Mouse (Mus musculus): ENCODE measurements around the gene Krtap2-4. TPM values are rescaled to one million over a fixed set of nuclear protein-coding genes. Genes with fewer than 3 reads are reported as not detected.
"Not testable (repeated sequence)": the region's sequence is repeated elsewhere in the genome, so short reads cannot be mapped to it uniquely, and the experiment has no call there.

The Krtap2-4 gene
- total RNA-seq (2021): not detected
- long read RNA-seq, experiment 1: 0 reads
- long read RNA-seq, experiment 2: 0 reads

DNA sequence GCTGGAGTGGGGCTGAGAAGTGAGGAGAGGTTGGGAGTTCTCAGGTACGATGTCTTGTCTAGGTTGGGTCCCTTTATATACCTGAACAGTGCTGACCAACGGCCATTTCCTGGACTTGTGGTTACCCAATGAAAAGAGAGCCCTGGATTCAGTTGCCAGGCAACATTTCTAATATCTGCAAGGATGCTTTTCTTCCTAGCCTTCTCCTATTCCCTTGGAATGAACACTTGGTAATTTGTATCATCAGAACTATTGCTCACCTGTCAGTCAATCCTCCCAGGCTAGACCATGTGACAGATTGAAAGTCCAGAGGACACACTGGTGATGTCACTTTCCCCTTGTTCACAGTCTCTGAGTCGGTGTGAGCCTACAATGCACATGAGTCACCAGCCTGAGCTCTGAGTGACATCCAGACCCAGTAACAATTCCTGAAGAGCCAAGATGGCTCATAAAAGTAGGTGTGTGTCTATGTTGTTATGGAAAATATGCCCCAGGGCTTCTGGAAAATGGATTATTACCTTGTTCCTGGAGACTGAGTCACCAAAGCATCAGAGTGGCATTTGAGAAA lies at the start of gene Krtap2-4:
TSS of gene Krtap2-4 (minus strand) at position 51 of the 568 bp plus-strand sequence.
- intact Hi-C loops (cut with DNase I; ENCODE audit: low total_unique reads): no loop called here
- DNase-seq: no peak

DNA sequence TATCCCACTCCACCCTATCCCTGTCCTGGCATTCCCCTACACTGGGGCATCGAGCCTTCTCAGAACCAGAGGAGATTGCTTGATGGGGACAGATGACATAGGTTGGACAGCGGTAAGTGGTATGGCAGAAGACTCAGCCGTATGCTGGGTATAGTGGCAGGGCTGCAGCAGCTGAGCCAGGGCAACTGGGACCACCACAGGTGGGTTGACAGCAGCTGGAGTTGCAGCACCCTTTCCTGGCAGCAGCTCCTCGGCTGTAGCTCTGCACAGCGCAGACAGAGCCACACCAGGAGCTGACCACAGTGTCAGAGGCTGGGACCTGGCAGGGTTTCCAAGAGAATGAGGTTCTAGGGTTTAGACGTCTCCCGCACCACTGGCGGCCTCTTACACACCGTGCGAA lies 48.2 kb upstream of the Krtap2-4 start:
- no peak for DNase-seq
- intact Hi-C loops (cut with DNase I; ENCODE audit: low total_unique reads): no loop called here

DNA sequence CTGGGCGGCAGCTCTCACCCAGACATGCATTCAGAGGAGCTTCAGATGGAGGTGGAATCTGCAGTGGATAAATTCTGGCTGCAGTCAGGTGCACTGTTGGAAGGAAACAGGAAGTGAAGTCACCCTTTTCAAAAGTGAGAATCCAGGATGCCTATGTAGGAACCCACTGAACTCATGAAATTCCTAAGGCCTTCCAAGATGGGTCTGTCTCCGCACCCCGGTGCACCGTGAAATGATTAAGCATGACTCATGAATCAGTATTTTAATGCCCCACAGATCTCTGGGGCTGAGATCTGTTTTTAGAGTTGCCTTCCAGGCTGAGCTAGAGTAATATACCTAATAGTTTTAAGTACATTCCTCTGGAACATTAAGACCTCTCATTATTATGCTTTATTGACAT lies 44.6 kb upstream of the Krtap2-4 start:
- DNase-seq: no peak
- intact Hi-C loops (cut with DNase I; ENCODE audit: low total_unique reads): no loop called here

DNA sequence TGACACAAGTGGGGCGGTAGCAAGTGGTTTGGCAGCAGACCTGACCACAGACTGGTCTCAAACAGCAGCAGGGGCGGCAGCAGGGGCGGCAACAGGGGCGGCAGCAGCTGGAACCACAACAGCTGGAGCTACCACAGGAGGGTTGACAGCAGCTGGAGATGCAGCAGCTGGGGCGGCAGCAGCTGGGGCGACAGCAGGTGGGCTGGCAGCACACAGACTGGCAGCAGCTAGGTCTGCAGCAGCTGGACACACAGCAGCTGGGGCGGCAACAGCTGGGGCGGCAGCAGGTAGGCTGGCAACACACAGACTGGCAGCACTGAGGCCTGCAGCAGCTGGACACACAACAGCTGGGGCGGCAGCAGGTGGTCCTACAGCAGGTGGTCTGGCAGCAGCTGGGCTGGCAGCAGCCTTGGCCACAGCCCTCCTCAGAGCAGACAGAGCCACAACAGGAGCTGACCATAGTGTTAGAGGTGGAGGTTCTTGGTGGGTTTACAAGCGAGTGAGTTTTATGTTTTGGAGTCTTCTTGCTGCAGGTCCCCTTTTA lies 43.9 kb upstream of the Krtap2-4 start, which contains the start of gene Gm11563:
TSS of gene Gm11563 (minus strand) at position 494 of the 544 bp plus-strand sequence.
- DNase-seq; intact Hi-C loops (cut with DNase I; ENCODE audit: low total_unique reads): not testable (repeated sequence)

DNA sequence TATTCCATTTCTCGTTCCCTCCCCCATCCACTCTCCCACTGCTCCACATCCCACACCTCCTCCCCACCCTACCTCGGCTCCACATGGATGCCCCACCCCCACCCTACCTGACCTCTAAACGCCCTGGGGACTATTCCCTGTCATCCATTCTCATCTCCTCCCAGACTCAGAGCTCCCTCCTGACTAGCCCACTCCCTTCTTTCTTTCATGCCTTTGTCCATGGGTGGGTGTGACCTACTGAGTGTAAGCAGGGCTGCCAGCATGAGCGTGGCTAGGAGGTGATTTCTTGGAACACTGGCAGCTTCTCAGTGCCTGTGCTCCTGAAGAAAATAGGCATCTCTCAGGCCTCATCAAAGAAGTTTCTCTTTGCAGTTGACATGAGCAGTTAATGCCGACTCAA lies 42.4 kb upstream of the Krtap2-4 start:
- DNase-seq: no peak
- intact Hi-C loops (cut with DNase I; ENCODE audit: low total_unique reads): no loop called here

DNA sequence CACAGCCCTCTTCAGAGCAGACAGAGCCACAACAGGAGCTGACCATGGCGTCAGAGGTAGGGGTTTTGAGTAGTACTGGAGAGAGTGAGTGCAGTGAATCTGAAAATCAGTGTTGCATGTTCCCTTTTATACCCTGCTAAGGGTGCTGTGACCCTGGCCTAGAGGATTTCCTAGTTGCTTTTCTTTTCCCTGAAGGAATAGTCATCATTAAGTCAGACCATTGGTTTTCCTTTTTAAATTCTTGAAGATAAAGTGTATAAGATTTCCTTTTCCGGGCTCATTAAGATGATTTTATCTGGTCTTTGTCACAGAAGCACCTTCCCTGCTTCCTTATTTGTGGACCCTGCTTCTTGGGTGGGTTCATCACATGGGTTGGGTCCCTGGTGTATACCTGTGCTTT lies 35.5 kb upstream of the Krtap2-4 start, which contains the start of gene Gm11555:
TSS of gene Gm11555 (minus strand) at position 101 of the 400 bp plus-strand sequence.
- DNase-seq: no peak

DNA sequence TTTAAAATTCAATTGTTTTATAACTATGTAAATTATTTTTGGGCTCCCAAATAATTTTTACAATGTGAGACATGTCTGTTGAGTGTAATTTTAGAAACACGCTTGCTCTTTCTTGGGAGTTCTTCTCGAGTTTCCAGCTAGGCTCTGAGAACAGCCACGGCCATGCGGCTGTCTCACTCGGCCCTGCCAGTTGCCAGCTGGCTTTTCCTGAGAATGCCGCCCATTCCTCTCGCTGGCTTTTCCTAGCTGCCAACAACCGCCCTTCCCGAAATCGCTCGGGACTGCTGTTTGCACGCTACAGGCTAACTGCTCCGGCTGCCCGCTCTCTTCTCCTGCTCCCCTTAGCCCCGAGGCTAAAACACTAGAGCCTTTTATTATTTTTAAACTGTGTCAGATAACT lies 31.8 kb upstream of the Krtap2-4 start:
- intact Hi-C loops (cut with DNase I; ENCODE audit: low total_unique reads): no loop called here
- DNase-seq: peak; percentile 9

More for the DNA sequence above, 35.5 kb upstream of the Krtap2-4 start, which contains the start of gene Gm11555:
- intact Hi-C loops (cut with DNase I; ENCODE audit: low total_unique reads): no loop called here

DNA sequence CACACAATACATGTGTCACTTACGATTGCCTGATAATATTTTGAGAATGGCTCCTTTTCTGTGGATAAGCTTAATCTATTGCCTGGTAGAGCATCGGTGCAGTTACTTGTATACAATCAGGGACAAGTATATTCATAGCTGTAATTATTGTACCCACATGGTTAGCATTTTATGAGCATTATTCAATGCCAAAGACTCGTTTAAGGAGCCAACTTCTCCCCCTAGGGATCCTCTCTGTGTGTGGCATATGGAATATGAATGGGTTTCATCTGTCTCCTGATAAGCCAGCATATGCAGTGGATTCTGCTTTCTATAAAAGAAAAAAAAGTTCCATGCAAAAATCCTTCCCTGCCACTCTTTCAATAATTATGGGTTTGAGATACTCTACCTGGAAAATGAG lies 29.7 kb upstream of the Krtap2-4 start:
- DNase-seq: no peak
- intact Hi-C loops (cut with DNase I; ENCODE audit: low total_unique reads): no loop called here

DNA sequence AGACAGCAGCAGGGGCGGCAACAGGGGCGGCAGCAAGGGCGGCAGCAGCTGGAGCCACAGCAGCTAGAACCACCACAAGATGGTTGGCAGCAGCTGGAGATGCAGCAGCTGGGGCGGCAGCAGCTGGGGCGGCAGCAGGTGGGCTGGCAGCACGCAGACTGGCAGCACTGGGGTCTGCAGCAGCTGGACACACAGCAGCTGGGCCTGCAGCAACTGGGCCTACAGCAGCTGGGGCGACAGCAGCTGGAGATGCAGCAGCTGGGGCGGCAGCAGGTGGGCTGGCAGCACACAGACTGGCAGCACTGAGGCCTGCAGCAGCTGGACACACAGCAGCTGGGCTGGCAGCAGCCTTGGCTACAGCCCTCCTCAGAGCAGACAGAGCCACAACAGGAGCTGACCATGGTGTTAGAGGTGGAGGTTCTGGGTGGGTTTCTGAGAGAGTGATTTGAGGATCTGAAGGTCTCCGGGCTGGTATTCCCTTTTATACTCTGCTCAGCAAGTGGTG lies 29.0 kb upstream of the Krtap2-4 start, which contains the start of gene Krtap4-7:
TSS of gene Krtap4-7 (minus strand) at position 455 of the 505 bp plus-strand sequence.
- intact Hi-C loops (cut with DNase I; ENCODE audit: low total_unique reads); DNase-seq: not testable (repeated sequence)

DNA sequence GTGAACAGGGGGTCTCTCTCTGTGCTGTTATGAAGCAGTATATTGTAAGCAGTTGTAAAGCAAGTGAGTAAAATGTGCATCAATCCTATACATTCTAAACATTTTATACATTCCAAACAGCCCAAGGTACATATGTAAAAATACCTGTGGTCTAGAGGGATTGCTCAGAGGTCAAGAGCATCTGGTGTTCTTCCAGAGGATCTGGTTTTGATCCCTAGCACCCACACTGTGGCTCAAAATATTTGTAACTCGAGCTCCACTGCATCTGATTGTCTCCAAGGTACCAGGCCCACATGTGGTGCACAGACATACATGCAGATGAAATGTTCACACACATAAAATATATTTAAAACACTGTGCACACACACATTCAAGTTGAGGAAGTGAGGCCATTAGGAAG lies 26.3 kb upstream of the Krtap2-4 start:
- intact Hi-C loops (cut with DNase I; ENCODE audit: low total_unique reads): no loop called here
- no peak for DNase-seq

DNA sequence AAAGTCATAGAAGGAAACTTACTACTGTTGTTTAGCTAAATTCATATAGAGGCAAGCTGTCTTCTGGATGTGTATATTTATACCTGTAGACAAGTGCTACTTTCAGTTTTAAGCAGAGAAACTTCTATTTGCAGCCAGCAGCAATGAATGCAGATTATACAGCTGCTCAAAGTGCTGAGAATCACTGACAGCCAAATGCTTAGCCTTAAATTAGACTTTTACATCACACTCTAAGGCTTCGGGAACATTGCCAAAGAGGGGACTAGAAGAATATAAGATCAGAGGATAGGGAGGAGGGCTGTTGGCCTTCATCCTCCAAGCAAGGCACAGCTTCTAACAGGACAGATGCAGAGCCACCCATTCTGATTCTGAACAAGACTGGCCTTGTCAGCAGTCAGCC lies 22.4 kb upstream of the Krtap2-4 start:
- intact Hi-C loops (cut with DNase I; ENCODE audit: low total_unique reads): no loop called here
- no peak for DNase-seq

DNA sequence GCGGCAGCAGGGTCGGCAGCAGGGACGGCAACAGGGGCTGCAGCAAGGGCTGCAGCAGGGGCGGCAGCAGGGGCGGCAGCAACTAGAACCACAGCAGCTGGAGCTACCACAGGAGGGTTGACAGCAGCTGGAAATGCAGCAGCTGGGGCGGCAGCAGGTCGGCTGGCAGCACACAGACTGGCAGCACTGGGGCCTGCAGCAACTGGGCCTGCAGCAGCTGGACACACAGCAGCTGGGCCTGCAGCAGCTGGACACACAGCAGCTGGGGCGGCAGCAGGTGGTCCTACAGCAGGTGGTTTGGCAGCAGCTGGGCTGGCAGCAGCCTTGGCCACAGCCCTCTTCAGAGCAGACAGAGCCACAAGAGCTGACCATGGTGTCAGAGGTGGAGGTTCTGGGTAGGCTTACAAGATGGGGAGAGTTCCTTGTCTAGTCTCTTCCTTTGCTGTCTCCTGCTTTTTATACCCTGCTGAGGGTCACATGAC lies 20.0 kb upstream of the Krtap2-4 start, which contains the start of gene Krtap4-2:
TSS of gene Krtap4-2 (minus strand) at position 432 of the 482 bp plus-strand sequence.
- intact Hi-C loops (cut with DNase I; ENCODE audit: low total_unique reads): no loop called here
- DNase-seq: no peak

DNA sequence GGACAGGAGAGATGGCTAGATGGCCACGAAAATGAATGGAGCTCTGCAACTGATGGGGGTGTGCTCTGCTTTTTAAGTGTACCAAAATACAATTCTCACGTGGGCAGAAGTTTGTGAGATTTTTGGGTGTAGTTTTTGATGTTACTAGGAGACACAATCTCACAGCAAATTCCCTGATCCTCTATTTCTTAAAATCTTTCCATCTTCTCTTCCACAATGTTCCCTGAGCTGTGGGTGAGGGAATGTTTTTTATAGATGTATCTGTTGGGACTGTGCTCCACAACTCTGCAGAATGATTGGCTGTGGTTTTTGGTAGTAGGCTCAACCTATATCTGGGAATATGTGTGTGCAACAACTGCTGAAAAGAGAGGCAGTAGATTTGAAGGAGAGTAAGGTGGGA lies 18.6 kb upstream of the Krtap2-4 start:
- no peak for DNase-seq
- intact Hi-C loops (cut with DNase I; ENCODE audit: low total_unique reads): no loop called here

DNA sequence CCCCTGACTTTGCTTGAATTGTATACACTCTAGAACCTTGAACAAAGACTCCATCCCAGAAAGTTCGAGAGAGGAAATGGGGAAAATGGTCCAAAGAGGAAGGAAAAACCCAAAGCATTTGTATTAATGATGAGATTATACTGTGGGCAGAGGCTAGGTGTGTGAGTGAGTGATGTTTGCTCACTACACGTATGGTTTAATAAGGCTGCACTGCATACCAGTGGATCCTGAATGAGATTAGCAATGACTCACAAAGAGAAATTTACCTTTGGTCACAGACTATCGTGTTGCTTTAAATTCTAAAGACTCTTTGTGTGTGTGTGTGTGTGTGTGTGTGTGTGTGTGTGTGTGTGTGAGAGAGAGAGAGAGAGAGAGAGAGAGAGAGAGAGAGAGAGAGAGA lies 16.2 kb upstream of the Krtap2-4 start:
- intact Hi-C loops (cut with DNase I; ENCODE audit: low total_unique reads): no loop called here
- DNase-seq: no peak

DNA sequence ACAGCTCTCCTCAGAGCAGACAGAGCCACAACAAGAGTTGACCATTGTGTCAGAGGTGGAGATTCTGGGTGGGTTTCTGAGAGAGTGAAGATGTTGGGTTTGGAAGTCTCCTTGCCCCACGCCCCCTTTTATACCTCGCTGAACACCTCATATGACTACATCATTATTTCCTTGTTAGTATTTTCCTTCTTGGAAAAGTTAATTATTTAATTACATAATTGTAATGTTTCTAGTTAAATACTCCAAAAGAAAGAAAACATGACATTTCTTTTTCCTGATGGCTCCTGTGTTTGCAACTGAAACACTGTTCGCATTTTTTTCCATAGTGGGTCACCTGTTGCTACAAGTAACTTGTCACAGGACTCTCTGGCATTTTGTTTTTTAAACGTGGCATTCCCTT lies 13.5 kb upstream of the Krtap2-4 start, which contains the start of gene Krtap4-1:
TSS of gene Krtap4-1 (minus strand) at position 101 of the 400 bp plus-strand sequence.
- DNase-seq: no peak
- intact Hi-C loops (cut with DNase I; ENCODE audit: low total_unique reads): no loop called here

DNA sequence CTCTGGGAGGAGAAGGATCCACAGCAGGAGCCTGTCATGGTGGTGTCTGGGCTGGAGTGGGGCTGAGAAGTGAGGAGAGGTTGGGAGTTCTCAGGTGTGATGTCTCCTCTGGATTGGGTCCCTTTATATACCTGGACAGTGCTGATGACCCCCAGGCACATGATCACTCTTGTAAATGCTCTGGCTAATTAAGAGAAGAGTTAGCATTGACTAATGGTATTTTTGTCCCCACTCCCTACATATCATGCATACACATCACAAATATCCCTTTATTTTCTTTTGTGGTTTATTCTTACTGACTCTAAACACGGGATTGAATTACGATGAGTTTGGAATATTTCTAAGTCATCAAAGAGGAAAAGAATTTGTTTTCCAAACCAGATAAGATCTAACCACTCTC lies 5.7 kb upstream of the Krtap2-4 start, which contains the start of gene Gm11562:
TSS of gene Gm11562 (minus strand) at position 101 of the 400 bp plus-strand sequence.
- intact Hi-C loops (cut with DNase I; ENCODE audit: low total_unique reads): no loop called here
- DNase-seq: no peak

DNA sequence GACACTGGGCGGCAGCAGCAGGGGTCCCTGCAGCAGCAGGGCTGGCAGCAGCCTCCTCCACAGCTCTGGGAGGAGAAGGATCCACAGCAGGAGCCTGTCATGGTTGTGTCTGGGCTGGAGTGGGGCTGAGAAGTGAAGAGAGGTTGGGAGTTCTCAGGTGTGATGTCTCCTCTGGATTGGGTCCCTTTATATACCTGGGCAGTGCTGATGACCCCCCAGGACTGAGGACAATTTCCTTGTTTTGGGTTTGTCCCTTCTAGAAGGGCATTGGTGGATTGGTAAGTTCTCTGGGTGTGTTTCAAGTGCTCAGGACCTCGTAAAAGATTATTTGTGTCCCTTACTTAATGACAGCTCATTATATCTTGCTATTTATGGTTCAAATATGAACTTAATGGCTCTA lies 4.6 kb downstream of the Krtap2-4 start, which contains the start of gene Gm11937:
TSS of gene Gm11937 (minus strand) at position 101 of the 400 bp plus-strand sequence.
- intact Hi-C loops (cut with DNase I; ENCODE audit: low total_unique reads): not testable (repeated sequence)

DNA sequence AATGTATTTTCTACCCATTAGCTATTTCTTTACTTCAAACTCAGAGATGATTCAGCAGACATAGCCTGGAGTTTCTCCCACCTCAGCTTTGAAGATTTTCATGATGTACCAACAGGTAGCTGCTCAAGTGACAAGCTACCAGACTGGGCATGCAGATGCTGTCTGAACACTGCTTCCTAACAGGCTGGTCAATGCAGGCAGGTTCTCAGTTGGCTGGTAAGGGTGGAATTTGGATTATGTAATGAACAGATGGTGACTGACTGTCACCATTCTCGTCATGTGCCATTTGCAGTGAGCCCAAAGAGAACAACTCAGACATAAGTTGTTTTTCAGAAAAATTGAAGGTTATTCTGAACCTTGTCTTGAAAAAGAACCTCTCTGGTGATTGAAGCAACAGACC lies 5.5 kb downstream of the Krtap2-4 start:
- intact Hi-C loops (cut with DNase I; ENCODE audit: low total_unique reads): no loop called here
- no peak for DNase-seq

More for the DNA sequence above, 4.6 kb downstream of the Krtap2-4 start, which contains the start of gene Gm11937:
- not testable (repeated sequence) for DNase-seq

DNA sequence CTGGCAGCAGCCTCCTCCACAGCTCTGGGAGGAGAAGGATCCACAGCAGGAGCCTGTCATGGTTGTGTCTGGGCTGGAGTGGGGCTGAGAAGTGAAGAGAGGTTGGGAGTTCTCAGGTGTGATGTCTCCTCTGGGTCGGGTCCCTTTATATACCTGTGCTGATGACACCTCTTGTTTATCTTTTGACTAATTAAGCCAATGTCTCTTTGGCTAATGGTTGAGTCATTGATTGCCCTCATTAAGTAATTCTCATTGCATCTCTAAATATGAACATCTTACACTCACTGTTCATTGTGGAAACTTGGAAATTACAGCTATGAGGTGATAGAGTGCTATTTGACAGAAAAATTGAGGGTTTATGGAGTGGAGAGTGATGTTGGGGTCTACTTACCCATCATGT lies 11.4 kb downstream of the Krtap2-4 start, which contains the start of gene Gm11938:
TSS of gene Gm11938 (minus strand) at position 101 of the 400 bp plus-strand sequence.
- intact Hi-C loops (cut with DNase I; ENCODE audit: low total_unique reads); DNase-seq: not testable (repeated sequence)

DNA sequence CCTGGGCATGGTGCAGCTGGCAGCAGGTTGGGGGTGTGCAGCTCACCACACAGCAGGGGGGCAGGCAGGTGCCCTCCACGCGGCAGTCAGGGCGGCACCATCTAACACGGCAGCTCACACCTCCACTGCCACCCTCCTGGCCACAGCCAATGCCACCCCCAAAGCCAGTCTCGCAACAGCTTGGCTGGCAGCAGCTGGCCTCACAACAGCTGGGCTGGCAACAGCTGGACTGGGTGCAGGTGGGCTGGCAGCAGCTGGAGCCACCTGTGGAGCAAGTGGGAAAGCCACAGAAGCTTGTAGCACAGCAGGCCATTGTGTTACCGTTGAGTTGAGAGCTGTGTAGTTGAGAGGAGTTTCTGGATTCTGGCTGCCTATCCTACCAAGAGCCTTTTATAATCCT lies 16.9 kb downstream of the Krtap2-4 start, which contains the start of gene Krtap9-3:
TSS of gene Krtap9-3 (minus strand) at position 364 of the 400 bp plus-strand sequence.
- DNase-seq: not testable (repeated sequence)

More for the DNA sequence above, 16.9 kb downstream of the Krtap2-4 start, which contains the start of gene Krtap9-3:
- intact Hi-C loops (cut with DNase I; ENCODE audit: low total_unique reads): not testable (repeated sequence)

Data from gastrocnemius, postnatal 14 days (tissue).